Mouse (Mus musculus) forebrain, embryonic 14.5 days (tissue): ENCODE results near the gene Srsf3. TPM values are rescaled to one million over a fixed set of nuclear protein-coding genes. Genes with fewer than 3 reads are reported as not detected.

Experiments
- ATAC-seq: fragments of 200-750 bp; cut with Nextera tagmentation; 2 replicates; pipeline ENCODE4 v1.8.0; 2017; ENCODE audit warnings: mild to moderate bottlenecking, moderate library complexity
- DNase-seq: peaks from one replicate; pipeline ENCODE4 v3.0.0-alpha.2; 2015; ENCODE audit warnings: low spot score
- H3K27ac ChIP-seq: fragments of 300-500 bp; sonication (generic); 2 replicates; pipeline ENCODE4 v1.5.1; 2014; ENCODE audit warnings: low read depth, mild to moderate bottlenecking, control low read depth, low read length, moderate library complexity
- H3K27me3 ChIP-seq: fragments of 300-500 bp; sonication (generic); replicated peaks from 2 replicates; pipeline ENCODE4 v1.6.1; 2014; ENCODE audit warnings: low read length, control low read depth, mixed read lengths; ENCODE audit not compliant: control insufficient read depth, insufficient read depth
- H3K36me3 ChIP-seq: fragments of 300-500 bp; sonication (generic); 2 replicates; pipeline ENCODE4 v1.6.1; 2014; ENCODE audit warnings: low read length, control low read depth; ENCODE audit not compliant: control insufficient read depth, insufficient read depth
- H3K4me1 ChIP-seq: fragments of 300-500 bp; sonication (generic); 2 replicates; pipeline ENCODE4 v1.6.1; 2014; ENCODE audit warnings: antibody characterized with exemption, low read length, control low read depth; ENCODE audit not compliant: control insufficient read depth, insufficient read depth
- H3K4me2 ChIP-seq: fragments of 300-500 bp; sonication (generic); 2 replicates; pipeline ENCODE4 v1.6.1; 2014; ENCODE audit warnings: mild to moderate bottlenecking, control low read depth, low read length
- H3K4me3 ChIP-seq: fragments of 300-500 bp; sonication (generic); 2 replicates; pipeline ENCODE4 v1.5.1; 2014; ENCODE audit warnings: low read depth, low read length, control low read depth
- H3K9ac ChIP-seq: fragments of 300-500 bp; sonication (generic); 2 replicates; pipeline ENCODE4 v1.6.1; 2014; ENCODE audit warnings: mild to moderate bottlenecking, low read length, control low read depth, moderate library complexity
- H3K9me3 ChIP-seq: fragments of 300-500 bp; sonication (generic); replicated peaks from 2 replicates; pipeline ENCODE4 v1.6.1; 2016; ENCODE audit warnings: low read length, control low read depth, mixed read lengths; ENCODE audit not compliant: control insufficient read depth
- WGBS: fragments of 180-500 bp; shearing (Covaris S2); extraction: QIAGEN DNeasy Blood & Tissue Kit; methylation state at CpG from one replicate; pipeline ENCODE4 v1.1.7; 2014; 5-methylcytosine and 5-hydroxymethylcytosine counted together
- polyA plus RNA-seq: library from polyadenylated mRNA; unstranded; fragments of >200 nt; fragmentation: Nextera tagmentation; extraction: Ambion mirVana; gene quantifications from 2 replicates; pipeline ENCODE4 v1.2.1, GENCODE M21; 2014

Srsf3 gene
- polyA plus RNA-seq, 1 experiment from 2014 or later, result 712 TPM

DNA sequence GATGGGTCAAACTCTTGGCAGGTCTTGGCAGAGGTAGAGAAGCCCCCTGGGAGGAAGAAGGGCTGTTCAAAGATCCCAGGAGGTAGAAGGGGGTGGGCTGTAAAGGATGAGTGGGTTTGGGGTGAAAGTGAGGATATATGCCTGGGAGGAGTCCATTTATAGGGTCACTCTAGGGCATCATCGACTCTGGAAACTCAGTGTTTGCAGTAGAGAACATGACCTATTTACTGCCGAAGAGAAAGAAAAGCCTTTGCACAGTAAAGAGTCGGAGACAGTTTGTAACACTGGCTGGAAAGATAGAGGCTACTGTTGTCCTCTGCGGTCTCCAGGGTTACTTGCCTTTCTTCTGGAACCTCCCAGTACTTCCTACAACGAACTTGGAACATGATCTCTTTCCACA is 40.9 kb downstream of the Srsf3 start:
- Histone ChIP-seq H3K27ac (no peak overlapping the region), H3K4me3 (no peak overlapping the region), H3K27me3 (no peaks in the 10 kb centered on the region), H3K36me3 (no peaks in the 10 kb centered on the region), H3K4me1 (peaks cover 5% of the 10 kb centered on the region; the same call in 1 of the 2 replicates), H3K9me3 (no peaks in the 10 kb centered on the region), H3K9ac (no peak overlapping the region), H3K4me2 (no peak overlapping the region)
- DNase-seq (no peak), ATAC-seq (no peak)
- WGBS, result 65% methylated on average over 5 of the region's 5 CpGs

DNA sequence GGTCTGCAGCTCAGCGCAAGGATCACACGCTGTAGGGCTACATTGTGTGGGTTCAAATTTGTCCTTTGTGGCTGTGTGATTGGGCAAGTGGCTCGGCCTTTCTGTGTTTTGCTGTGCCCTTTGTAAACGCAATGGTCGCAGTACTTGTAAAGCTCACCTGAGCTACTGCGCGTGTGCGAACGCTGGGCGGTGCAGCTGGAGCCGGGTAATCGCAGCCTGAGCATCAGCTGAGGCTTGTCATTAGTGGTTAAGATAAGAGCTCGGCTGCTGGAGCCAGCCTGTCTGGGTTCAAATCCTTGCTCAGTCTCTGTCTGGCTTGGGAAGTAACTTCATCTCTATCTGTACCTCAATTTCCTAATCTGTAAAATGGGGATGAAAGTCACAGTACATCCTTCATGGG is 41.7 kb downstream of the Srsf3 start:
- H3K27me3 ChIP-seq, result no peaks in the 10 kb centered on the region
- DNase-seq (no peak), ATAC-seq (no peak)
- H3K9ac ChIP-seq, result no peak overlapping the region
- H3K4me1 ChIP-seq, result peaks cover 9% of the 10 kb centered on the region; the same call in 1 of the 2 replicates
- H3K4me3 ChIP-seq, result no peak overlapping the region
- H3K9me3 ChIP-seq, result no peaks in the 10 kb centered on the region
- no peak overlapping the region for H3K27ac ChIP-seq
- 82% methylated on average over 13 of the region's 13 CpGs for WGBS
- no peaks in the 10 kb centered on the region for H3K36me3 ChIP-seq
- H3K4me2 ChIP-seq, result no peak overlapping the region

DNA sequence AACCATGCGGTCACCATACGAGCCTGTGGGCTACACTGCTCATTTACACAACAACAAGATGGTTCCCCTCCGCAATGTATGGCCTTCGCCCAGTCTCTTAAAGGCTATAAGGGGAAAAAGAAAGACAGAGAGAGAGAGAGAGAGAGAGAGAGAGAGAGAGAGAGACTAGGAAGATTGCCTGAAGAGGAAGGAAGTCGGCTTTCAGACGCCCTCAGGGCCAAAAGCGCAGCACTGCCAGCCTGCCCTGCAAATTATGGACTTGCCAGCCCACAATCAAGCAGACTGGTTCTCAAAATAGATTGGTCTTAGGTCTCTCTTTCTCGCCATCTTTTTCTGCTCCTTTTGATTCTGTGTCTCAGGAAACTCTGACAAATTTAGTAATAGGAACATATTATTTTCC is 43.8 kb downstream of the Srsf3 start:
- H3K9ac ChIP-seq, result no peak overlapping the region
- no peak overlapping the region for H3K27ac ChIP-seq
- no peak overlapping the region for H3K4me3 ChIP-seq
- H3K4me1 ChIP-seq, result peaks cover 13% of the 10 kb centered on the region; the same call in 1 of the 2 replicates
- no peaks in the 10 kb centered on the region for H3K36me3 ChIP-seq
- WGBS, result 90% methylated on average over 8 of the region's 8 CpGs
- no peaks in the 10 kb centered on the region for H3K9me3 ChIP-seq
- ATAC-seq (no peak), DNase-seq (no peak)
- no peak overlapping the region for H3K4me2 ChIP-seq
- 0 out of 2 replicates have a peak, but pooled peaks cover 5% of the 10 kb centered on the region for H3K27me3 ChIP-seq

DNA sequence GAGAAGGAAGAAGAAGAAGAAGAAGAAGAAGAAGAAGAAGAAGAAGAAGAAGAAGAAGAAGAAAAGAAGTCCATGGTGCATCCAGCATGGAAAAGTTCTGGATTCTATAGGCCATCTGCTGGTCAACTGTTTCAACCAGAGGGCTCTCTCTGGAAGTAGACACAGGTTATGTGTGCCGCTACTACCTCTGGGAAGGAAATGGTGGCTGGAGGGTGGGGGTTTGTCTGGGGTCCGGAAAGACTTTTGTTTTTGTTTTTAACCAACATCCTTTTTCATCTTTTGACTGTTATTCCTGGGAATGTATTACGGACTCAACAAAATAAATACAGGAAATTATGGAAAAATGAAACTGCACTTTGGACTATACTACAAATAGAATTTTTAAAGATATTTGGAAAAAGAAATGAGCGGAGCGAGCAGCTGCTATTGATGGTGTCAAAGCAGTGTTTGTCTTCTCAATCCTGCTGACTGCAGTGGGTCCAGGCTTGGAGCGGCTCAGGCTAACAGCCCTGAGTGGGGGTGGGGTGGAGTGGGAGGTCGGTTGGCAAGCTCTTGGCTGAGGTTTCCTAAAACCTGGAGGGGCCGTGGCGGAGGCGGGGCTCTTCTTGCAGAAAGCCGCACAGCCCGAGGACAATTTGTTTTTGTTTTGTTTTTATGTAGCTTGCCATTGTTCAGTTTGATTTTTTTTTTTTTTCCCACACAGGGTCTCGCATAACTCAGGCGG is 45.5 kb downstream of the Srsf3 start:
- no peaks in the 10 kb centered on the region for H3K36me3 ChIP-seq
- peak overlapping the region; percentile 35 for H3K4me2 ChIP-seq
- no peak overlapping the region for H3K9ac ChIP-seq
- H3K27ac ChIP-seq, result no peak overlapping the region
- WGBS, result 18% methylated on average over 14 of the region's 14 CpGs
- no peaks in the 10 kb centered on the region for H3K9me3 ChIP-seq
- peak; percentile 50; the same call in 1 of the 2 replicates for ATAC-seq
- DNase-seq, result peak; percentile 73
- H3K27me3 ChIP-seq, result peaks cover 12% of the 10 kb centered on the region; the same call in 1 of the 2 replicates
- peak overlapping the region; percentile 8; the same call in 1 of the 2 replicates for H3K4me3 ChIP-seq
- H3K4me1 ChIP-seq, result peaks cover 10% of the 10 kb centered on the region; the same call in 1 of the 2 replicates

DNA sequence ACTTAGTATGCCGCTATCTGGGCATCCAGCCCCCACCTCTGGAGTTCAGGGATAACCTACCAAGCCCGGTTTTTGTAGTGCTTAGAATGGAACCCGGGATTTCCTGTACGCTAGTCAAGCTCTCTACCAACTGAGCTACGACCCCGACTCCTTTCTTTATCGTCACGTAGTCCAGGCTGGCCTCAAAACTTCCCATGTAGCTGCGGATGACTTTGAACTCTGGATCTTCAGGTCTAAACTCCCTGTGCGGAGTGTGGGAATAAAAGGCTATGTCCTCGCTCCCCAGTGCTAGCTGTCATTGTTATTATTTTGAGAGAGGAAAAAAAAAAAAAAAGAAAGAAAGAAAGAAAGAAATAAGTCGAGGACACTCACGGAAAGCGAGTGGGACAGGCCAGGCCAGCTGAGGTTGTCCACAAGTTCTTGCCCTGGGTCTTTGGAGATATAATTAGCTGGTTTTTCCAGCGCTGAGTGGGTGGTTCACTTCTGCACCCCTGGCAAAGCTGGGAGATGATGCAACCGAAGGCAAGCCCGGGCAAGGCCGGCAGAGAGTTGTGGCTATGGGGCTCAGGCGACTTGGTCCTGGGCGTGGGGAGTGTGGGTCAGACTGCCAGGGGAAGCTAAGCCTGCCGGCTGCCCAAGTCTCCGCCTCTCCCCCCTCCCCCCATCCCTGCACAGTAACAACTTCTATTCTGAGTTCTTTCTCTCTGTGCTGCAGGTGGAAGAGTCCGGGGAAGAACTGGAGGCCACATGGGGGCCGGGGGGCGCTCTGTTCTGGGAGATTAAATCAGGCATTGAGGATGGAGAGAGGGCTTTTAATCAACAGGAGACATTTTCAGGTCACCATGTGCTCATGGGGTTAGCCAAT is 46.3 kb downstream of the Srsf3 start:
- H3K27me3 ChIP-seq, result peaks cover 12% of the 10 kb centered on the region; the same call in 1 of the 2 replicates
- H3K9me3 ChIP-seq, result no peaks in the 10 kb centered on the region
- H3K27ac ChIP-seq, result no peak overlapping the region
- 4% methylated on average over 25 of the region's 25 CpGs for WGBS
- ATAC-seq (no peak), DNase-seq (peak; percentile 16)
- no peaks in the 10 kb centered on the region for H3K36me3 ChIP-seq
- peak overlapping the region; percentile 8; the same call in 1 of the 2 replicates for H3K4me3 ChIP-seq
- no peak overlapping the region for H3K9ac ChIP-seq
- H3K4me2 ChIP-seq, result peak overlapping the region; percentile 35
- peaks cover 10% of the 10 kb centered on the region; the same call in 1 of the 2 replicates for H3K4me1 ChIP-seq

DNA sequence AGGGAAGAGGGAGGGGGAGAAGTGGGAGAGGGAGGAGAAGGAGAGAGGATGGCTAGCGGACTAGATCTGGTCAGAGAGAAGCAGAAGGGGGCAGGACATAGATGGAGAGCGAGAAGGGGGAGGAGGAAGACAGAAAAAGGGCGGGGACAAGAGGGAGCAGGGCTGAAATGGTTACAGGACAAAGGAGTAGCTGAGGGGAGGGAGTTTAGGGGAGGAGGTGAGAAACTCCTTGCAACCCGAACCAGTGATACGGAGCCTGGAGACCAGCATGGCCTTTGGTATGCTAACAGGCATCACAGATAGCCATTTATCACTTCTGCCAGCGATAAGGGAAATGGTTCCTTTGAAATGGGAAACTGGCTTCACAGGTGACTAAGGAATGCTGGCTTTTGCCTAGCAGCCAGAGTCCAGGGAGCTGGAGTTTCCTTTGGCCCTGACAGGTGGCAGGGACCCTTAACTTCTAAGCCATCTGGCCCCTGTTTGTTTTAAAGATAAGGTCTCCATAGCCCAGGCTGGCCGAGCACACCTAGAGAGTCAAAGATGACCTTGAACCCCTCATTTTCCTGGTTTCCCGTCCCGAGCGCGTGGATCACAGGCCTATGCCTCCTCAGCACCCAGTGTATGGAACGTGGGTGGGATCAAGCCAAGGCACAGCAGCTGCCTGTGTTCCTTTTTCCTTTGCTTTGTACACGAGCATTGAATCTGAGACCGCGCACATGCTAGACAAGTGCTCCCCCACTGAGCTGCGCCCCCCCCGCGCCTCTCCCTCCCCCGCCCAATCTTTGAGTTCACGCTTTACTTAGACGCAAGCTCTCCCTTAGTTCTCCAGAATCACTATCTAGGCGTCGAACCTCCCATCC is 48.6 kb downstream of the Srsf3 start:
- H3K4me1 ChIP-seq, result peaks cover 10% of the 10 kb centered on the region; the same call in 1 of the 2 replicates
- no peaks in the 10 kb centered on the region for H3K36me3 ChIP-seq
- peak overlapping the region; percentile 40; the same call in 1 of the 2 replicates for H3K9ac ChIP-seq
- H3K9me3 ChIP-seq, result no peaks in the 10 kb centered on the region
- DNase-seq (peak; percentile 36), ATAC-seq (peak; percentile 46; the same call in 1 of the 2 replicates)
- 4% methylated on average over 23 of the region's 23 CpGs for WGBS
- H3K27me3 ChIP-seq, result peaks cover 12% of the 10 kb centered on the region; the same call in 1 of the 2 replicates
- H3K27ac ChIP-seq, result peak overlapping the region; percentile 14; the same call in 1 of the 2 replicates
- peak overlapping the region; percentile 31 for H3K4me2 ChIP-seq
- H3K4me3 ChIP-seq, result no peak overlapping the region

DNA sequence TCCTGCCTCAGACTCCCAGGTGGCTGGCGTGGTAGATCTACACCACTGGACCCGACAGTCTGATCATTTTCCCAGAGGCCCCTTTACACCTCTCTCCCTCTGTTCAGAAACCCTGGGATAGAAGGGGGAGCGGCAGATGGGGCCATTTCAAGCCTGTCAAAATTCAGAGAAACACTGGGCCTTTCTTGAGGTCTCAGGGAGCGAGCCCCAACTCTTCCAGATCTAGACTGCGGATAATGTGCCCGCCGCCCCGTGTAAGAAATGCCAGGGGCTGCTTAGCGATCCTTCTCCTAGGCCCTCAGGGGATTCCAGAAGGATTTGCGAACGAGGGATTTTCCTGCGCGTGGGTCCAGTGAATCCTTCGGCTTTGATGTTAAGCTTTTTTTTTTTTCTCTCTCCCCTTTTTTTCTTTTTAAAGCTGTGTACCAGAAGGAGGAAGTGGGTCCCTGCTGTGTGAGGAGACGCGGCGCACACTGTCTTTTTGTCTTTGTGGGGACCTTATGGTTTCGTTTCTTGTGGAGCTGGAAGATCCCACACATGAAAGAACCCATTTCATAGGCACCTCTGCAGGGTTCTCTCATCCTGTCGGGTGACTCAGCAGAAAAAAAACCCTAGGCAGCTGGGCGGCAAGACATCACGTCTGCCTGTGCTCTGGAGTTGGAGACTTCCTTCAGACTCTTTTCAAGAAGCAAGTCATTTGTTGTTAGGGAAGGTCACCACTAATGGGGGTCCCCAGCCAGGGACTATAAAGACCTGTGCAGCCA is 49.4 kb downstream of the Srsf3 start:
- Histone ChIP-seq H3K9me3 (no peaks in the 10 kb centered on the region), H3K9ac (peak overlapping the region; percentile 40; the same call in 1 of the 2 replicates), H3K36me3 (no peaks in the 10 kb centered on the region), H3K4me3 (no peak overlapping the region), H3K27me3 (peaks cover 12% of the 10 kb centered on the region; the same call in 1 of the 2 replicates), H3K4me1 (peaks cover 10% of the 10 kb centered on the region; the same call in 1 of the 2 replicates), H3K27ac (peak overlapping the region; percentile 14; the same call in 1 of the 2 replicates), H3K4me2 (peak overlapping the region; percentile 31)
- peak; percentile 50 for DNase-seq
- ATAC-seq, result peak; percentile 42
- 6% methylated on average over 21 of the region's 21 CpGs for WGBS
